Mouse (Mus musculus) right cerebral cortex, postnatal 14 days (tissue): ENCODE results near the gene Myadm.
"Not testable (repeated sequence)": the region's sequence is repeated elsewhere in the genome, so short reads cannot be mapped to it uniquely, and the experiment has no call there.

Experiments used
- DNase-seq: peaks from one replicate; pipeline ENCODE4 v3.0.0; 2022

Myadm gene

DNA sequence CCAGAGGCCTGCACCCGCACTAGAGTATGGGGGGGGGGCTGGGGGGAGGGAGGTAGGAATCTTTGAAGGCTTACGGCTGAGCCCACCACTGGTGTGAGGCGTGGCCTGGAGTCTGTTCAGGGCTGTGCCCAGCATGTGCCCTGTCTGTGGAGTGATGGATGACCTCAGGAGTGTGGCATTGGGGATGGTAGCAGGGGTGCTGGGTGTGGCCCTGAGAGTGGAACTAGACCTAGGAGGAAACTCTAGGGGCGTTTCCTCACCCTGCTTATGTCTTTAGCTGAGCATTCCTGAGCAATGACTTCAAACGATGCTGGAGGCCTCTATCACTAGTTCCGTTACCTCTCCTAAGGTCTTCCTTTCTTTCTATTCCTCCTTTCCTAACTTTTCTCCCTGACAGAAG is 2.3 kb downstream of the Myadm start:
- no peak for DNase-seq

DNA sequence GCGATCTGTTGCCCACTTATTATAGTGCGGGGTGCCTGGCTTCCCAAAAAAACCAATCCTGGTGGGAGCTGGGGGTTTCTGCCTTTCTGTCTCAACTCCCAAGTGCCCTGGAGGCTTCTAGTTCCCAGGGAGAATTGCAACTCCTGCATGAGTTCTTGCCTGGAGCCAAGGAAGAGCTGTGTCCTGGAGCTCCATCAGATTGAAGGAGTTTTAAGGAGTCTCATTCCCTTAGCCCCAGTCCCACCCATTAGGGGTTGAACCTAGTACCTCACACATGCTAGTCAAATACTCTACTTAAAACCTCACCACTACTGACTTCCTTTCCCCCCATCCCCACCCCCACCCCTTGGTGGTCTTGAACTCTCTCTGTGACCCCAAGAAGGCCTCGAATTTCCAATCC is 2.9 kb downstream of the Myadm start:
- DNase-seq: no peak

DNA sequence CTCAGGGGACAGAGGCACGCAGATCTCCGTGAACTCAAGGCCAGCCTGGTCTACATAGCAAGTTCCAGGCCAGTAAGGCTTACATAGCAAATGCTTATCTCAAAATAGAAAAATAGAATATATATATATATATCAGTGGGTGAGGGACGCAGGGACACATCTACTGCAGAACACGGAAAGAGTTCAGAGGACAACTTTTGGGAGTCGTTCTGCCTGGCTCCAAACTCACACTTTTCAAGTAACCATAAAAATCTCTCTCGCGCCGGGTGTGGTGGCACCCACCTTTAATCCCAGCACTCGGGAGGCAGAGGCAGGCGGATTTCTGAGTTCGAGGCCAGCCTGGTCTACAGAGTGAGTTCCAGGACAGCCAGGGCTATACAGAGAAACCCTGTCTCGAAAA is 3.4 kb downstream of the Myadm start:
- DNase-seq: not testable (repeated sequence)

DNA sequence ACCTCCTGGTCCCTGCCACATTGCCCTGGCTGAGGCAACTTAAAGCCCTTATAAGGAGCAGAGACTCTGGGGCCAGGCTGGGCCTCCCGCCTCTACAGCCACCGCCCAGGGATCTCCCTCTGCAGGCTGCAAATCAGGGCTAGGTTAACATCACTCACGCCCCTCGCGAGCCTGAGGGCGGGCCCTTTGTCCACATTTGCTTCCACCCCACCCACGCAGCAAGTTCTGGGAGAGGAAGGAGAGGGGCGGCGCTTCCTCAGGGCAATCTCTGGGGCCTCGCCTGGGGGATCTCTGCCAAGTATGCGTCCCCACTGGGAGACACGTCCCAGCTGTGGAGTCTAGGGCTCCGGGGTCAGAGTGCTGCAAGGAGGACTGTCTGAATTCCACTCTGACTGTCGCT is 3.9 kb downstream of the Myadm start:
- peak; percentile 46 for DNase-seq

- no peak for DNase-seq
Observed at GRCm38 (mm10) chr7:3294794-3295193, 5.9 kb downstream of the Myadm start.

- DNase-seq: no peak
Observed at GRCm38 (mm10) chr7:3295321-3296110, 6.6 kb downstream of the Myadm start.

- no peak for DNase-seq
Observed at GRCm38 (mm10) chr7:3296711-3297110, 7.8 kb downstream of the Myadm start.

DNA sequence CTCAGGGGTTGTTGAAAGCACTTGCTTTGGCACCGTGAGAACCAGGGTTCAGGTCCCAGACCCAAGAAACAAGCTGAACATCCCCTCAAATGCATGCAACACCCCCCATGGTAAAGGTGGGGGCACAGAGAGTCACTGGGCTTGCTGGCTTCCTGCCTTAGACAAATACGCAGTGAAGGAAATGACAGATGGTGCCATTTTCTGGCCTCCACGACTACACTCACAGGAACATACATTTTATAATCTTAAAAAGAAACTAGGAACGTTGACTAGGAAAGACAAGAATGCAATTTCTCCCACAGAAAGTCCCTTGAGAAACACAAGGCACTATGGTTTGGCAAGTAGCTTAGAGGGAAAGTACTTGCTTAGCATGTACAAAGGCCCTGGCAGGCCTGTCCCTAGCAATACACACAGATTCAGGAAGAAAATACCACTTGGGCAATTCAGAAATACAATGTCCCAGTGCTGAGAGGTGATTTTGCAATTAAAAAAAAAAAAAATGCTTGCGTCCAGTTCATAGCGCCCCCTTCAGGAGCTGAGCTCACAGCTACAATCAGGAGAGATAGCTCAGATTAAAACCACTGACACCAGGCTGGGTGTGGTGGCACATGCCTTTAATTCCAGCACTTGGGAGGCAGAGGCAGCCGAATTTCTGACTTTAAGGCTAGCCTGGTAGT is 11.2 kb downstream of the Myadm start:
- peak; percentile 34 for DNase-seq

- DNase-seq: no peak
Observed at GRCm38 (mm10) chr7:3300891-3301627, 12.2 kb downstream of the Myadm start.

DNA sequence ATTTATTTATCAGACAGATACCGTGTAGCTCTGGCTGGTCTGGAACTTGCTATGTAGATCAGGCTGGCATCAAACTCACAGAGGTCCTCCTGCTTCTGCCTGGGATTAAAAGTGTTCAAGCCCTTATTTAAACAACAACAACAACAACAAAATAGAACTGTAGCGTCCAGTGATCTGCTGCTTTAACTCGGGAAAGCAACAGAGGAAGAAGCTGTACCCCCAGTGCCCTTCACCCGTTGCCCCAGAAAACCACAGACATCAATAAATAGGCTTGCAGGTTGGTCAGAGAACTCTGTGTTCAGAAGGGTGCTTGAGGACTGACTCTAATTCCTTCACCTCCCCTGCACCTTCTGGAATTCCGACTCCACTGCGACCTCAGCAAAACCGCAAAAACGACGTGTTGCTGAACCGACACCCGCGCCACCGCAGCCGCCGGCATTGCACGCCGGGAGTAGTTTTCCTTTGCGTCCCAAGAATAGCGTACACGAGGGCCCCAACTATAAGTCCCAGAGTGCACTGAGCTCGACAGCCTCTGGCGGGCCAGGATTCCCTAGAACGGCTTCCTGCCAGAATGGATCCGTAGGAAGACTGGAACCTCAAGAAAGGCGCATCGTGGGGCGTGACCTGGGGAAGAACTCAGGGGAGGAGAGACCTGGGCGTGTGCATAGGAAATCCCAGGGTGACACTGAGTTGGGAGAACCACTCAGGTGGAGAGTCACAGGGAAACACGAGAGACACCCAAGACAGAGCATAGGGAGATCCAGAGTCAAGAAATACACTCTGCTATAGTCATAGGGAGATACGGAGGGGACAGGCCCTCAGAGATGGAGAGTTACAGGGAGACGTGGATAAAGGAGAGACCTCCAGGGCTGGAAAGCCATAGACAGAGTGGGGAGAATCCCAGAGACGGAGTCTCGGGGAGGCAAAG is 13.0 kb downstream of the Myadm start:
- DNase-seq: peak; percentile 58

DNA sequence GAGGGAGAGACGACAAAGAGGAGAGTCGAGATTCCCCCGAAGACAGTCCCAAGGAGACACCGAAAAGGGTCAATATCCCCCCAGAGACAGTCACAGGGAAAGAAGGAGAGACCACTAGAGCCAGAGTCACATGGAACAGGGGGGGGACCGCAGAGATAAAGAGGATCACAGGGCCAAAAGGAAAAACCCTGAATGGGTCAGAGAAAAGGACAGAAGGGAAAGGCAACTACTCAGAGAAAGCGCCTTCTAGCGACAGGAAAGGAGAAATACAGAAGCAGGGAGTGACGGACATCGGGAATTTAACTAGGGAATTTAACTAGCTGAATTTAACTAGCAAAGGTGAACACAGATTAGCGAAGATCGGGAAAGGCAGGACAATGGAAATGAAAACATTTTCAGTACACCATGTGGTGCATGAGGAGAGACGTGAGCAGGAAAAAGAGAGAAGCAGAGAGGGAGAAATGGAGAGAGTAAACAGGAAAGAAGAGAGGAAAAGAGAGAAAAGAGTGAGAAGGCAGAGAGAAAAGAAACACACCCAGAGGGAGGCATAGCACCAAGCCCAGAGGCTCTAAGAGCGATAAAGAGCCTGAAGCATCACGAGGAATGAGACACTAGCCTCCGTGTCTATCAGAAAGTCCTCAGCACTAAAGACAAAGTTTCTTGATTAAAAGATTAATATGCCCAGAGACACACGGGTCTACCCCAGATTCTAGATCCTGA is 13.8 kb downstream of the Myadm start:
- DNase-seq: no peak

- DNase-seq: peak; percentile 86
Observed at GRCm38 (mm10) chr7:3303276-3303781, 14.4 kb downstream of the Myadm start.

DNA sequence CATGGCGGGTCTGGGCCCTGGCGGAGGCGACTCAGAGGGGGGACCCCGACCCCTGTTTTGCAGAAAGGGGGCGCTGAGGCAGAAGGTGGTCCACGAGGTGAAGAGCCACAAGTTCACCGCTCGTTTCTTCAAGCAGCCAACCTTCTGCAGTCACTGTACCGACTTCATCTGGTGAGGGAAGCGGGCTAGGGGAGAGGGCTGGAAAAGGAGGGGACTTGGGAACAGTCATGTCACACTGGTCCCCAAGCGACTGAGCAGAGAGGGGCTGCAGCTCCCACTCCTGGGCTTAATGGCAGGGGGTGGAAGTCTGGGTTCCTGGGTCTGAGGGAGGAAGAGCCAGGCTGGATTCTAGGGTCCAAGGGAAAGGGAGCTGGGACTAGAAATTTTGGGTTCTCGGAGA is 14.9 kb downstream of the Myadm start:
- peak; percentile 22 for DNase-seq

- DNase-seq: peak; percentile 62
Observed at GRCm38 (mm10) chr7:3304298-3304697, 15.4 kb downstream of the Myadm start.

DNA sequence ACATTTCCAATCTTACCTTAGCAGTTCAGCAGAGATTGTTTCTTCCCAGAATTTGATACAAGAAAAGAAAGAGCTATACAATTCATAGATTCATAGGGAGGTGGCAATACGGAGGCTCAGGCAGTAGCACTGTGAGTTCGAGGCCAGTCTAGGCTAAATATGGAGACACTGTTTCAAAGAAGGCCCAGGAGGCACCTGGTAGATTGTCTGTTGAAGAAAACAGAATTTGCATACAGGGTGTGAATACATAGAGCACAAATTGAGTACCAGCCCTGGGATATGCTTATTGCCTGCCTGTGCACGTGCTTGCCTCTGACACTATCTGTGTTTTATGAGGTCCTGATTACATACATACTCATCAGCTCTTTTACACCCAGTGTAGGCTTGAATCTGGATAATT is 17.5 kb downstream of the Myadm start:
- no peak for DNase-seq

GRCm38 (mm10) chr7:3308646-3309045 is 19.8 kb downstream of the Myadm start:
- no peak for DNase-seq

- DNase-seq: no peak
Observed at GRCm38 (mm10) chr7:3310233-3310632, 21.4 kb downstream of the Myadm start.

GRCm38 (mm10) chr7:3313571-3313970 is 24.7 kb downstream of the Myadm start:
- no peak for DNase-seq

DNA sequence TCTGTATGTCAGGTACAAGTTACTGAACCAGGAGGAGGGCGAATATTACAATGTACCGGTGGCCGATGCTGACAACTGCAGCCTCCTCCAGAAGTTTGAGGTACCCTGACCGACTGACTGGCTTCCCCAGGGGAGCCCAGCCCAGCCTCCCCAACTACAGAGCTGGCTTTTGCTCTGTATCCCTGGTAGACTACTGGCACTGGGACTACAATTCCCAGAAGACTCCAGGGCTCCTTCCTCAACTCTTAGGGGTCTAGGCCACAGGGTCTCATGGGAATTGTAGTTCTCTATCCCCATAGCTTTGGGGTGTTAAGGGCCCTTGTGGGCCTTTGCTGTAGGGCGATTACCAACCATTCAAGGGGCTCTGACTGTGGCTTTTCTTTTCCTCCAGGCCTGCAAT is 25.2 kb downstream of the Myadm start:
- no peak for DNase-seq

- no peak for DNase-seq
Observed at GRCm38 (mm10) chr7:3317704-3318103, 28.8 kb downstream of the Myadm start.

GRCm38 (mm10) chr7:3320856-3321255 is 32.0 kb downstream of the Myadm start:
- no peak for DNase-seq

- DNase-seq: no peak
Observed at GRCm38 (mm10) chr7:3323826-3324225, 34.9 kb downstream of the Myadm start.
